Mouse (Mus musculus): Measurements from ENCODE around the gene Igf1r. TPM values are rescaled to one million over a fixed set of nuclear protein-coding genes. Genes with fewer than 3 reads are reported as not detected.
A peak's percentile ranks its signal among the peaks of the same experiment; 100 is the strongest.

Gene Igf1r
- polyA plus RNA-seq, 1 experiment from 2014 or later: 34.7 TPM

- H3K4me1 ChIP-seq: peaks cover 26% of the 10 kb centered on the region
- 15% methylated on average over 14 of the region's 14 CpGs for WGBS
- no peaks in the 10 kb centered on the region for H3K9me3 ChIP-seq
- no peak overlapping the region for H3K9ac ChIP-seq
- H3K27ac ChIP-seq: no peak overlapping the region
- H3K4me2 ChIP-seq (replicated peaks): no peak overlapping the region
- no peak overlapping the region for H3K4me3 ChIP-seq
- H3K27me3 ChIP-seq (replicated peaks): no peaks in the 10 kb centered on the region
- no peaks in the 10 kb centered on the region for H3K36me3 ChIP-seq
- peak; percentile 65; the same call in 1 of the 2 replicates for ATAC-seq (ENCODE audit: low FRiP score, low read depth)
Measured at GRCm38 (mm10) chr7:67961567-67962267, 9.1 kb downstream of the Igf1r start.

GRCm38 (mm10) chr7:67963691-67964090 lies 11.1 kb downstream of the Igf1r start:
- Histone ChIP-seq H3K27me3 (replicated peaks) (no peaks in the 10 kb centered on the region), H3K36me3 (no peaks in the 10 kb centered on the region), H3K4me2 (replicated peaks) (no peak overlapping the region), H3K9ac (no peak overlapping the region), H3K4me1 (peaks cover 18% of the 10 kb centered on the region), H3K9me3 (no peaks in the 10 kb centered on the region), H3K27ac (no peak overlapping the region), H3K4me3 (no peak overlapping the region)
- ATAC-seq (ENCODE audit: low FRiP score, low read depth): no peak
- WGBS: 86% methylated on average over 3 of the region's 3 CpGs

- Histone ChIP-seq H3K9me3 (no peaks in the 10 kb centered on the region), H3K4me3 (no peak overlapping the region), H3K27ac (no peak overlapping the region), H3K4me2 (replicated peaks) (no peak overlapping the region), H3K36me3 (no peaks in the 10 kb centered on the region), H3K9ac (no peak overlapping the region), H3K4me1 (peaks cover 31% of the 10 kb centered on the region), H3K27me3 (replicated peaks) (no peaks in the 10 kb centered on the region)
- no peak for ATAC-seq (ENCODE audit: low FRiP score, low read depth)
- 91% methylated on average over 12 of the region's 12 CpGs for WGBS
Measured at GRCm38 (mm10) chr7:67968394-67968793, 15.8 kb downstream of the Igf1r start.

GRCm38 (mm10) chr7:67969076-67969475 lies 16.4 kb downstream of the Igf1r start:
- no peak overlapping the region for H3K4me2 ChIP-seq (replicated peaks)
- no peak overlapping the region for H3K9ac ChIP-seq
- no peaks in the 10 kb centered on the region for H3K9me3 ChIP-seq
- H3K36me3 ChIP-seq: no peaks in the 10 kb centered on the region
- no peak overlapping the region for H3K4me3 ChIP-seq
- H3K27ac ChIP-seq: no peak overlapping the region
- WGBS: 90% methylated on average over 9 of the region's 9 CpGs
- H3K4me1 ChIP-seq: peaks cover 38% of the 10 kb centered on the region
- no peaks in the 10 kb centered on the region for H3K27me3 ChIP-seq (replicated peaks)
- ATAC-seq (ENCODE audit: low FRiP score, low read depth): no peak

- no peaks in the 10 kb centered on the region for H3K36me3 ChIP-seq
- no peaks in the 10 kb centered on the region for H3K9me3 ChIP-seq
- no peak overlapping the region for H3K4me3 ChIP-seq
- H3K4me2 ChIP-seq (replicated peaks): peak overlapping the region; percentile 30
- H3K4me1 ChIP-seq: peaks cover 45% of the 10 kb centered on the region
- ATAC-seq (ENCODE audit: low FRiP score, low read depth): no peak
- WGBS: 17% methylated on average over 15 of the region's 15 CpGs
- no peaks in the 10 kb centered on the region for H3K27me3 ChIP-seq (replicated peaks)
- no peak overlapping the region; the same call in 1 of the 2 replicates for H3K27ac ChIP-seq
- H3K9ac ChIP-seq: no peak overlapping the region
Measured at GRCm38 (mm10) chr7:67973180-67974014, 20.8 kb downstream of the Igf1r start.

GRCm38 (mm10) chr7:67981956-67982355 lies 29.3 kb downstream of the Igf1r start:
- Histone ChIP-seq H3K9me3 (no peaks in the 10 kb centered on the region), H3K4me1 (peaks cover 26% of the 10 kb centered on the region), H3K4me2 (replicated peaks) (no peak overlapping the region), H3K27ac (no peak overlapping the region), H3K9ac (no peak overlapping the region), H3K27me3 (replicated peaks) (no peaks in the 10 kb centered on the region), H3K36me3 (no peaks in the 10 kb centered on the region), H3K4me3 (no peak overlapping the region)
- 64% methylated on average over 3 of the region's 3 CpGs for WGBS
- ATAC-seq (ENCODE audit: low FRiP score, low read depth): no peak

GRCm38 (mm10) chr7:67982809-67983208 lies 30.2 kb downstream of the Igf1r start:
- no peak overlapping the region for H3K27ac ChIP-seq
- no peak overlapping the region for H3K4me2 ChIP-seq (replicated peaks)
- no peak for ATAC-seq (ENCODE audit: low FRiP score, low read depth)
- H3K9me3 ChIP-seq: no peaks in the 10 kb centered on the region
- no peaks in the 10 kb centered on the region for H3K36me3 ChIP-seq
- no peak overlapping the region for H3K4me3 ChIP-seq
- no peaks in the 10 kb centered on the region for H3K27me3 ChIP-seq (replicated peaks)
- H3K4me1 ChIP-seq: peaks cover 30% of the 10 kb centered on the region
- WGBS: 90% methylated on average over 8 of the region's 8 CpGs
- H3K9ac ChIP-seq: no peak overlapping the region

- Histone ChIP-seq H3K27ac (no peak overlapping the region), H3K9ac (no peak overlapping the region), H3K36me3 (no peaks in the 10 kb centered on the region), H3K4me2 (replicated peaks) (no peak overlapping the region), H3K4me3 (no peak overlapping the region), H3K4me1 (peaks cover 30% of the 10 kb centered on the region), H3K9me3 (no peaks in the 10 kb centered on the region), H3K27me3 (replicated peaks) (no peaks in the 10 kb centered on the region)
- 90% methylated on average over 7 of the region's 7 CpGs for WGBS
- ATAC-seq (ENCODE audit: low FRiP score, low read depth): no peak
Measured at GRCm38 (mm10) chr7:67983451-67983850, 30.8 kb downstream of the Igf1r start.

- Histone ChIP-seq H3K9ac (no peak overlapping the region), H3K4me2 (replicated peaks) (no peak overlapping the region), H3K4me3 (no peak overlapping the region), H3K4me1 (peaks cover 26% of the 10 kb centered on the region), H3K27me3 (replicated peaks) (no peaks in the 10 kb centered on the region), H3K36me3 (no peaks in the 10 kb centered on the region), H3K9me3 (no peaks in the 10 kb centered on the region), H3K27ac (no peak overlapping the region)
- WGBS: 88% methylated on average over 5 of the region's 5 CpGs
- ATAC-seq (ENCODE audit: low FRiP score, low read depth): no peak
Measured at GRCm38 (mm10) chr7:67985003-67985416, 32.4 kb downstream of the Igf1r start.

- Histone ChIP-seq H3K4me2 (replicated peaks) (no peak overlapping the region), H3K27me3 (replicated peaks) (no peaks in the 10 kb centered on the region), H3K4me3 (no peak overlapping the region), H3K4me1 (peaks cover 26% of the 10 kb centered on the region), H3K36me3 (no peaks in the 10 kb centered on the region), H3K9me3 (no peaks in the 10 kb centered on the region), H3K27ac (no peak overlapping the region), H3K9ac (no peak overlapping the region)
- no peak for ATAC-seq (ENCODE audit: low FRiP score, low read depth)
- WGBS: 78% methylated on average over 5 of the region's 5 CpGs
Measured at GRCm38 (mm10) chr7:67985511-67985910, 32.9 kb downstream of the Igf1r start.

GRCm38 (mm10) chr7:67986277-67986676 lies 33.6 kb downstream of the Igf1r start:
- no peak overlapping the region for H3K4me3 ChIP-seq
- peaks cover 26% of the 10 kb centered on the region for H3K4me1 ChIP-seq
- no peak for ATAC-seq (ENCODE audit: low FRiP score, low read depth)

GRCm38 (mm10) chr7:67986816-67987215 lies 34.2 kb downstream of the Igf1r start:
- H3K4me2 ChIP-seq (replicated peaks): no peak overlapping the region
- no peak overlapping the region for H3K27ac ChIP-seq
- H3K4me1 ChIP-seq: peaks cover 27% of the 10 kb centered on the region
- no peaks in the 10 kb centered on the region for H3K27me3 ChIP-seq (replicated peaks)
- no peaks in the 10 kb centered on the region for H3K36me3 ChIP-seq
- no peaks in the 10 kb centered on the region for H3K9me3 ChIP-seq
- ATAC-seq (ENCODE audit: low FRiP score, low read depth): no peak
- H3K4me3 ChIP-seq: no peak overlapping the region
- no peak overlapping the region for H3K9ac ChIP-seq
- 69% methylated on average over 11 of the region's 11 CpGs for WGBS

More at GRCm38 (mm10) chr7:67986277-67986676, 33.6 kb downstream of the Igf1r start:
- Histone ChIP-seq H3K27me3 (replicated peaks) (no peaks in the 10 kb centered on the region), H3K9me3 (no peaks in the 10 kb centered on the region), H3K9ac (no peak overlapping the region), H3K4me2 (replicated peaks) (no peak overlapping the region), H3K27ac (no peak overlapping the region), H3K36me3 (no peaks in the 10 kb centered on the region)
- 80% methylated on average over 10 of the region's 10 CpGs for WGBS
